Mouse (Mus musculus) heart, postnatal 0 days (tissue): ENCODE results near the gene Tada1. TPM values are rescaled to one million over a fixed set of nuclear protein-coding genes. Genes with fewer than 3 reads are reported as not detected.

ENCODE experiments used
- ATAC-seq: fragments of 200-750 bp; cut with Nextera tagmentation; 2 replicates; pipeline ENCODE4 v1.8.0; 2017; ENCODE audit warnings: low read depth, moderate number of reproducible peaks, moderate library complexity; ENCODE audit not compliant: insufficient read depth
- DNase-seq: peaks from one replicate; pipeline ENCODE4 v3.0.0-alpha.2; 2016; ENCODE audit warnings: low spot score
- H3K27ac ChIP-seq: fragments of 300-500 bp; sonication (generic); 2 replicates; pipeline ENCODE4 v1.5.1; 2014; ENCODE audit warnings: low read depth, mild to moderate bottlenecking
- H3K27me3 ChIP-seq: fragments of 300-500 bp; sonication (generic); 2 replicates; pipeline ENCODE4 v1.6.1; 2014; ENCODE audit warnings: low read length, mixed read lengths; ENCODE audit not compliant: control insufficient read depth, insufficient read depth
- H3K36me3 ChIP-seq: fragments of 300-500 bp; sonication (generic); replicated peaks from 2 replicates; pipeline ENCODE4 v1.6.1; 2014; ENCODE audit warnings: low read length, mixed read lengths; ENCODE audit not compliant: control insufficient read depth, insufficient read depth
- H3K4me1 ChIP-seq: fragments of 300-500 bp; sonication (generic); 2 replicates; pipeline ENCODE4 v1.6.1; 2014; ENCODE audit warnings: antibody characterized with exemption; ENCODE audit not compliant: control insufficient read depth, insufficient read depth
- H3K4me2 ChIP-seq: fragments of 300-500 bp; sonication (generic); 2 replicates; pipeline ENCODE4 v1.6.1; 2014; ENCODE audit warnings: low read depth, mild to moderate bottlenecking, low read length, moderate library complexity
- H3K4me3 ChIP-seq: fragments of 300-500 bp; sonication (generic); 2 replicates; pipeline ENCODE4 v1.5.1; 2014; ENCODE audit warnings: low read depth, low read length
- H3K9ac ChIP-seq: fragments of 300-500 bp; sonication (generic); replicated peaks from 2 replicates; pipeline ENCODE4 v1.6.1; 2014; ENCODE audit warnings: low read depth, low read length, mixed read lengths
- H3K9me3 ChIP-seq: fragments of 300-500 bp; sonication (generic); replicated peaks from 2 replicates; pipeline ENCODE4 v1.6.1; 2016; ENCODE audit warnings: low read length; ENCODE audit not compliant: control insufficient read depth
- CTCF ChIP-seq: IDR thresholded peaks from 2 replicates; pipeline ENCODE4 v1.5.1; 2016; ENCODE audit warnings: antibody characterized with exemption, control low read depth, low read depth
- EP300 ChIP-seq: IDR thresholded peaks from 2 replicates; pipeline ENCODE4 v1.6.1; 2016; ENCODE audit warnings: antibody characterized with exemption, low read depth
- WGBS: fragments of 180-500 bp; shearing (Covaris S2); extraction: QIAGEN DNeasy Blood & Tissue Kit; methylation state at CpG from one replicate; pipeline ENCODE4 v1.1.7; 2014; 5-methylcytosine and 5-hydroxymethylcytosine counted together
- polyA plus RNA-seq: library from polyadenylated mRNA; unstranded; fragments of >200 nt; fragmentation: Nextera tagmentation; extraction: Ambion mirVana; gene quantifications from 2 replicates; pipeline ENCODE4 v1.2.1, GENCODE M21; 2015
- total RNA-seq: library from RNA; depleted of rRNA; stranded (reverse); fragments of >200 nt; gene quantifications from 2 replicates; pipeline ENCODE4 v1.2.3, GENCODE M21; 2014; ENCODE audit warnings: low replicate concordance

The Tada1 gene
- total and polyA plus RNA-seq, 2 experiments from 2014 or later = 22.1 to 26.3 TPM

DNA sequence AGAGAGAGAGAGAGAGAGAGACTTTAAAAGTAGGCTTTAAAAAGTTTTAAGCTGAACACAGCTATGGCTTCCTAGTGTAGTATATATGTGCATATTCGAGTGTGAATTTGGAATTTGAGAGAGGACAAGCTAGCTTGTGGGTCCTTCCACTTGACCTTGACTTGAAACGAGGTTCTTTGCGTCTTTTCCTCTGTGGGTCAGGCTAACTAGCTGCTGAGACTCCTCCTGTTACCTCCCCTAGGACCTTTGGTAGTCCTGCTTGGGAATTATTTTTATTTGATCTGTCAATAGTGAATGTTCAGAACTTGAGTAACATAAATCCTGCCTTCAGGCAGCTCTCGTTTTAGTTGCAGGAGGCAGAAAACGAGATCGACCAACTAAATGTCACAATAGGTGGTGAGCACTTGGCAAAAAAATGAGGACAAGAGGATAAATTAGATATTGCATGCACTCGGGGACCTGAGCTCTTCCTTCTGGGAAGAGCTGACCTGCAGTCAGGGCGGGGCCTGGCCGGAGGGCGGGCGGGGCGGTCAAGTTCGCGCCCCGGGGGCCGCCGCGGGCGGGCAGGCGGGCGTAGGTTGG lies 375 bp upstream of the Tada1 start:
- H3K27me3 ChIP-seq = no peaks in the 10 kb centered on the region
- peaks cover 11% of the 10 kb centered on the region; the same call in 1 of the 2 replicates for H3K4me1 ChIP-seq
- peak overlapping the region; percentile 83 for H3K27ac ChIP-seq
- peaks cover 11% of the 10 kb centered on the region for H3K36me3 ChIP-seq
- peak overlapping the region; percentile 94 for H3K4me3 ChIP-seq
- peak overlapping the region; percentile 62 for H3K4me2 ChIP-seq
- 4% methylated on average over 21 of the region's 21 CpGs for WGBS
- TF ChIP-seq EP300 (no peak), CTCF (no peak)
- H3K9me3 ChIP-seq = no peaks in the 10 kb centered on the region
- H3K9ac ChIP-seq = peak overlapping the region; percentile 41; the same call in 1 of the 2 replicates
- ATAC-seq (no peak; the same call in 1 of the 2 replicates), DNase-seq (no peak)

DNA sequence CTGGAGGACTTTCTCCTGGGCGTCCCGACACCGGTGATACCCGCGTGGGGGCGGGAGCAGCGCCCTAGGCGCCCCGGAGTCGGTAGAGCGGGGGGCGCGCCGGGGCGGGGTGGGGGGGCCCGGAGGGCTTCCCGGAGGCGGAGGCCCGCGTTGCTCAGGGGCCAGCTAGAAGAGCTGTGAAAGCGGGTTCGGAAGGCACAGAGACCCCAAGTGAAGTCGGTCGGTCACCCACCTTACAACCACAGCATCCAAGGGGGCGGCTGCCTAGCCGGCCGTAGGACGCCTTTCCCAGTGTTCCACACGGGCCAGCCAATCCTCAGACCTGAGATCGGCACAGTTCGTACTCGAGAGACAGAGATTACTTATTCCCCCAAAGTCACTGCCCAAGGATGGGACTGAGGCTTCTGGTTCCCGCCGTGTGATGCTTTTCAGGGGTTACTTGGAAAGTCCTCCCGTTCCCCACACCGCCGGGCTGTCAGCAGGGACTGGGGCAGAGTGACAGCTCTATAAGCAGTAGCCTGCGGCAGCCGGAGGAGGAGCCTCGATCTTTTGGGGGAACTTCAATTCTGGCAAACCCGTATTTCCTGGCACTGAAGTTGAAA lies 834 bp downstream of the Tada1 start:
- Histone ChIP-seq H3K4me3 (peak overlapping the region; percentile 94), H3K36me3 (peaks cover 23% of the 10 kb centered on the region), H3K27me3 (no peaks in the 10 kb centered on the region), H3K9me3 (no peaks in the 10 kb centered on the region), H3K9ac (peak overlapping the region; percentile 95), H3K4me1 (peaks cover 11% of the 10 kb centered on the region; the same call in 1 of the 2 replicates), H3K4me2 (peak overlapping the region; percentile 71), H3K27ac (peak overlapping the region; percentile 94)
- WGBS = under 1% methylated on average over 41 of the region's 41 CpGs
- ATAC-seq (peak; percentile 19), DNase-seq (peak; percentile 76)
- no peak for TF ChIP-seq CTCF
- no peak for TF ChIP-seq EP300

DNA sequence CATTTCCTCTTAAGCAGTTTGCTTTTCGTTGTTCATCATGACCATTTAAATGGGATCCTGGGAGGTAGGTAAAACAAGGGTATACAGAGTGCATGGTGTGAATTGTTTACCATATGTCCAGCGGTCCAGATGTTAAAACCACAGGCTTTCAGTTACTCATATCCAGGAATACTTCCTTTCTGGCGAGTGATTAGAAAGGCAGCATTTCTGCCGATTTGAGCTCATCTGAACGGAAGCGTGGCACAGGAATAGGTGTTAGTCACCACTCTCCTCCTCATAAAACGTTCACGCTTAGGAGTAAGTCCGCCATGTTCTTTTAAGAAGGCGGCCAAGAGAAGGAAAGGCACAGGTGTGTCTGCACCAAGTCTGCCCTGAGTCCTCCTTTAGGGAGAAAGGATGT lies 2.4 kb downstream of the Tada1 start:
- no peak for DNase-seq
- 70% methylated on average over 10 of the region's 10 CpGs for WGBS
- Histone ChIP-seq H3K27ac (no peak overlapping the region), H3K36me3 (peaks cover 39% of the 10 kb centered on the region), H3K4me3 (no peak overlapping the region), H3K9me3 (no peaks in the 10 kb centered on the region), H3K27me3 (no peaks in the 10 kb centered on the region), H3K4me2 (0 out of 2 replicates have a peak overlapping the region, but pooled peaks have one; percentile 6), H3K4me1 (peaks cover 11% of the 10 kb centered on the region; the same call in 1 of the 2 replicates), H3K9ac (0 out of 2 replicates have a peak overlapping the region, but pooled peaks have one; percentile 4)
- TF ChIP-seq CTCF (no peak), EP300 (no peak)
- ATAC-seq = no peak

DNA sequence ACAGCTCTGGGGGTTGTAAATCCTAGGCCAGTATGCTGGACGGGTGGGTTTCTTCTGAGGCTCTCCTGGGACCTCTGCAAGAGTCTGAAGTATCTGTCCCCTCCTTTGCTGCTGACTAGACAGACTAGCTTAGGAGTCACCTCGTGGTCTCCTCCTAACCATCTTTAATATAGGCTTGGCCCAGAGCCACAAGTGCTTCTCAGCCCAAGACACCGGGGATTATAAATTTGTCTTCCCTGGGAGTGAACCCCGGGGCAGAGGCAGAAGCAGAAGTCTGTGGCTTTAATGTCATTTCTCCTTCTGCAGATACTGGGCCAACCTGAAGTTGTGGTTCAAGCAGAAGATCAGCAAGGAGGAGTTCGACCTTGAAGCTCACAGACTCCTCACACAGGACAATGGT lies 2.9 kb downstream of the Tada1 start:
- Histone ChIP-seq H3K27me3 (no peaks in the 10 kb centered on the region), H3K27ac (no peak overlapping the region), H3K4me3 (no peak overlapping the region), H3K4me1 (peaks cover 11% of the 10 kb centered on the region; the same call in 1 of the 2 replicates), H3K9ac (no peak overlapping the region), H3K4me2 (0 out of 2 replicates have a peak overlapping the region, but pooled peaks have one; percentile 6), H3K36me3 (peaks cover 44% of the 10 kb centered on the region), H3K9me3 (no peaks in the 10 kb centered on the region)
- DNase-seq (no peak), ATAC-seq (no peak)
- TF ChIP-seq EP300 (no peak), CTCF (no peak)
- WGBS = 61% methylated on average over 5 of the region's 5 CpGs

DNA sequence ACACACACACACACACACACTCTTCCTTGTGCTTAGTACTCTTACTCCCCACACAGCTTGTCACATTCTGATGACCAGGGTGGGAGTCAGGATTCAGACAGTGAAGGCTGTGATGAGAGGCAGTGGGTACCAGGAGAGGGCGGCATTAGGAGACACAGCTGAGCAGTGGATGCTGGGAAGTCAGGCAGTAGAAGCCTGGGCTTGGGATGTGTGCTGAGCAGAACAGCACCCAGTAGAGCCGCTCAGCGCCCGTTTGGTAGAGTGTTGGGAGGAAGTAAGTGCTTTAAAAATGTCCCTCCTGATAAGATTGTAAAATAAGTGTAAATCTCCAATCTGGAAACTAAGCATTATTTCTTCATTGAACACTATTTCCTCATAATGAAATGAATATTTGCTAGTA lies 3.7 kb downstream of the Tada1 start:
- peaks cover 52% of the 10 kb centered on the region for H3K36me3 ChIP-seq
- 78% methylated on average over 4 of the region's 4 CpGs for WGBS
- H3K9me3 ChIP-seq = no peaks in the 10 kb centered on the region
- H3K27ac ChIP-seq = no peak overlapping the region
- ATAC-seq = no peak
- H3K27me3 ChIP-seq = no peaks in the 10 kb centered on the region
- no peak for TF ChIP-seq CTCF
- TF ChIP-seq EP300 = no peak
- no peak overlapping the region for H3K4me2 ChIP-seq
- DNase-seq = no peak
- H3K4me1 ChIP-seq = peaks cover 11% of the 10 kb centered on the region; the same call in 1 of the 2 replicates
- H3K9ac ChIP-seq = no peak overlapping the region
- H3K4me3 ChIP-seq = no peak overlapping the region
